Mouse (Mus musculus) heart, adult 8-10 months (tissue): ENCODE results near the gene Nucb2. TPM values are rescaled to one million over a fixed set of nuclear protein-coding genes. Genes with fewer than 3 reads are reported as not detected.
A peak's percentile ranks its signal among the peaks of the same experiment; 100 is the strongest.

ENCODE experiments used
- DNase-seq: peaks from one replicate; pipeline ENCODE4 v3.0.0; 2022; ENCODE audit warnings: low spot score
- total RNA-seq, 4 experiments: library from RNA; stranded (reverse); gene quantifications; 2 replicates each; pipeline ENCODE4 v1.2.4; 2022

The Nucb2 gene
- total RNA-seq, 4 experiments from 2014 or later = 5.1 to 7.9 (median 6.7) TPM

DNA sequence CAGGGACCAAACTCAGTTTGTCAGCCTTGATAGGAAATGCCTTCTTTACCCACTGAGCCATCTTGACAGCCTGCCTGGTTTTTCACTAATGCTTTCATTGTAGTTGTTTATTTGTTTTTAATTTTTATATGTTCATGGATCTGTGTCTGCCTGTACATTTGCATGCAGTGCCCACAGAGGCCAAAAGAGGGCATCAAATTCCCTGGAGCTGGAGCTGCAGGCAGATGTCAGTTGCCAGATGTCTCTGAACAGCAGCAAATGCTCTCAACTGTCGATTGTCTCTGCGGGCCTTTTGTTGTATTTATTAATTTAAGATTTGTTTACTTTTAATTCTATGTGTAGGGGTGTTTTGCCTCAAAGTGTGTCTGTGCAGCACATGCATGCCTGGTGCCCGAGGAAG lies 15.6 kb downstream of the Nucb2 start:
- no peak for DNase-seq

DNA sequence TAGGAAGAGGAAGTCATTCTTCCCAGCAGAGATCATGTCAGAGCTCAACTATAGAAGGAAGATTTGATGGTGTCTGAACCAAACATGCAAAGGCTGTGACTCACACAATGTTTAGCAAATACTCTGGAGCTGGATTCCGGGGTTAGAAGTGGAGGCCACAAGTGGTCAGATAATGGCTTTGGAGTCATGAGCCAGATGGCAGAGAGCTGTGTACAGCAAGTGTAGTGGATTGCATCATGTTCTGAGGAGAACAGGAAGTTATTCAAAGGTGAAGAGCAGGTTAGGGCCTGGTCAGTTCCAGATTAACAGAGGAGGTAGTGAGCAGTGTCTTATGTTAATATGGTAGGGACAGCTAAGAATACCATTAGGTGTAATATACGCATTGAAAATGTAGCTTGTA lies 20.4 kb downstream of the Nucb2 start:
- DNase-seq = peak; percentile 48

DNA sequence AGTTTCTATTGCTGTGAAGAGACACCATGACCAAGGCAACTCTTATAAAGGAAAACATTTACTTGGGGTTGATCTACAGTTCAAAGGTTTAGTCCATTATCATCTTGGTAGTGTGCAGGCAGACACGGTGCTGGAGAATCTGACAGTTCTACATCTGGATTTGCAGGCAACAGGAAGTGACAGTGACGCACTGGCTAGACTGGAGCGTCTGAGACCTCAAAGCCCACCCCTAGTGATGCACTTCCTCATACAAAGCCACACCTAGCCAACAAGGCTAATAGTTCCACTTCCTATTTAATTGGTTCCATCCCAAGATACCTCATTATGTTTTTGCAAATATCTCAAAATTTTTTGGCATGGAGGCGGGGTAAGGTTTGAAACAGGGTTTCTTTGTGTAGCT lies 25.6 kb downstream of the Nucb2 start:
- DNase-seq = no peak

DNA sequence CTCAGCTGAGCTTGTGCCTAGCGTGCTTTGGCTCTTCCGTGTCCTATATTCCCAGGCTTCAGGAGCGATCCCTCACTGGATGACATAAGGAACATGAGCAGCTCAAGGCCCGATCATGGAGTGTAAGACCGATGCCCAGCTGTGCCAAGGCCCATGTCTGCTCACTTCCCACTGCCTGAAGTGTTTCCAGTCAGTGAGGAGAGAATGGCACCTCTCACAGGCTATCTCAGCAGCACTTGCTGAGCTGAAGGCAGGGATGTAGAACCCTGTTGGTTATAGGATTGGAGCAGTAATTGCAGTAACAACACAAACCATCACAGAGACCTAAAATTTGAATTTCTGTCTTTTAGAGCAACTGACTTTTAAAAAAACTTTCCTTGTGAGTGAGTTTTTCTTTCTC lies 26.3 kb downstream of the Nucb2 start:
- DNase-seq = no peak

DNA sequence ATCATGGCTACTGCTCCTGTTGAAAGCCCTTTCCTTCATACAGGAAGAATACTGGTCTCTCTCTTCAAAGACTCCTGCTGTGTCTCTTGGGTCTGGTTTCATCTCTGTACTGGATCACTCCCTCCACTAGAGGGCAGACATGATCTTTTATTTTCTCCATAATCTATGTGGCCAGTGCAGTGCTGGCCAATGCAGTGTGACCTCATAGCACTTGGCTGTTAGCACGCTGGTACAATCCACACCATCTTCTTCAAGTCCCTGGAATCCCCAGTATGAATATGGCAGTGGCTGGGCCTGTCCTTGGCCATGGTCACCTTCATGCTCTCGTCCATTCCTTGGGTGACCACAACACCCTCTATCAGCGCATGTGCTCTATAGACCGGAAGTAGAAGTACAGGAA lies 27.1 kb downstream of the Nucb2 start:
- DNase-seq = peak; percentile 47

DNA sequence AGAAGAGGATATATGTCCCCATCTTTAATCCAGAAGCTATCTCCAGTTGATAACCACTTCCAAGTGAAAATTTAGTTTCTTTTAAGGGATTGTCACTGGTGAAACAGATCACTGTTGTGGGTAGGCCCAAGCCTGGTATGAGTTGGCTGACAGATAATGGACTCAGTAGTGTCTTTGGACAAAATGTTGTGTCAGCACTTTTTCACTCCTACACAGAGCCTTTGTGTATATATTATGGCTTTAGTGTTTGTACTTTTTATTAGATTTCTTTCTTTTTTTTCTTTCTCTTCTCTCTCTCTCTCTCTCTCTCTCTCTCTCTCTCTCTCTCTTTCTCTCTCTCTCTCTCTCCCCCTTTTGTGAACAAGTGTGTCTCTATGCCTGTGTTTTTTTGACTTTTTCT lies 52.7 kb downstream of the Nucb2 start:
- no peak for DNase-seq

DNA sequence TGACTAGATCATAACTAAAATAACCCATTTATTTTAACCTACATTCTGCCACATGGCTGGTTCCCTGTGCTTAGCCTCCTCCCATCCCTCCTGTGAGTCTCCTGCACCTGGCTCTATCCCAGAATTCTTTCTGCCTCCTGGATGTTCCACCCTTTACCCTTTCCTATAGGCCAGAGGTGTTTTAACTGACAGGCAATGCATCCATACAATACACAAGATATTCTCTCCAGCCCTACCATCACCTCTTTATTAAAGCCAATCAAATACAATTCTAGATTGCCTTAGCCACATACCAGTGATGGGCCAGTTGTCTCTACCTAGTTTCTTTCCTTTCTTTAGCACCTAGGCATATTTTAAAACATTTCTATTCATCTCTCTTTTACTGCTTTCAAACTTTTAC lies 70.4 kb downstream of the Nucb2 start:
- no peak for DNase-seq

Other genes with a start within 250 kb of the Nucb2 start
- 1 to 10 TPM; 4.2 to 9.8 (median 6.5) TPM for gene Plekha7, start 196.0 kb upstream of the Nucb2 start, total RNA-seq
- 100 to 1,000 TPM; 323 to 407 (median 359) TPM for gene Rps13, start 170.2 kb upstream of the Nucb2 start, total RNA-seq
- gene Pik3c2a, start 60.9 kb upstream of the Nucb2 start, total RNA-seq = 10 to 100 TPM; 12.9 to 15.6 (median 14.1) TPM